Mouse (Mus musculus): ENCODE results near the gene Dglucy. TPM values are rescaled to one million over a fixed set of nuclear protein-coding genes. Genes with fewer than 3 reads are reported as not detected.

Dglucy gene
- polyA plus RNA-seq, 1 experiment = 7.4 TPM

DNA sequence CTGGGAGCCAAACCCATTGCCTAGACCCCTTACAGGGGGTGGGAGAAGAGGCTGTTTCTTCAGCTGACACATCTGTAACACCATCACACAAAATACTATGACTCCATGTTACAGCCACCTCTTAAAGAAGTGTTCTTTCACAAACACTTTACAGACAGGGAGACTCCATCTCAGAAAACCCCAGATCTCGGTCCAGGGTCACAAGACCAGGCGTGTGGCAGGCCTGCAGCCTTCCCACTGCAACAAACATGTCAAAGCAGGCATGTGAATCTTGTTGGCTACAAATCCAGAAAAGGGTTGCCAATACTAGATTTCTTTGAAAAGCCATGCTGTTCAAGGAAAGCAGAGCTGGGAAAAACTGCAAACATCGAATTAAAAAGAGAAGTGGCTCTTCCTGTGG is 162.5 kb downstream of the Dglucy start:
- WGBS = 69% methylated on average over 3 of the region's 3 CpGs

DNA sequence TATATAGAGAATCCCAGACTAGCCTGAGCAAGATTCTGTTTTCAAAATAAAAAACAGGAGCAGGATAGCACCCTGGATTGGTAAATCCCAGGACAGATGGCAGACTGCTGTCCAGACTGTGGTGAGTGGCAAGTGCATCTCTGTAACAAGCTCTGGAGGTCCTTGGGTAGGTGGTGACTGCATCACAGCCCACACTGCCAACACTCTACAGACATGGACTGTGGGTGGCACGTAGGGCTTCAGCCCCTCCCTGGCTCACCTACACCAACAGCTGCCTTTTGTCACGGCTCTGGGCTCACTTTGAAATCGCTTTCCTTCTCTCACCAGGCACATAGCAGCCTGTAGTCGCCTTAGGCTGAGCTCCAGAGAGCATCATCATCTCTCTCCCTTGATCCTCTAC is 164.3 kb downstream of the Dglucy start:
- Histone ChIP-seq H3K4me3 (replicated peaks; ENCODE audit: insufficient read depth, low read depth, low read length) (no peak overlapping the region), H3K27ac (ENCODE audit: insufficient read depth, low read length) (no peak overlapping the region), H3K27me3 (ENCODE audit: control insufficient read depth, insufficient read depth, low read length) (no peaks in the 10 kb centered on the region), H3K4me1 (ENCODE audit: control insufficient read depth, insufficient read depth, low read length) (peaks cover 17% of the 10 kb centered on the region)
- no peak for TF ChIP-seq CTCF (IDR thresholded peaks at IDR 0.05; ENCODE audit: borderline replicate concordance, insufficient read depth, low read depth, low read length)
- no peak for TF ChIP-seq POLR2A (IDR thresholded peaks at IDR 0.05; ENCODE audit: borderline replicate concordance, insufficient read depth, low read length)
- DNase-seq = no peak
- WGBS = 65% methylated on average over 4 of the region's 4 CpGs

More for the DNA sequence above, 162.5 kb downstream of the Dglucy start:
- Histone ChIP-seq H3K4me1 (ENCODE audit: control insufficient read depth, insufficient read depth, low read length) (peaks cover 17% of the 10 kb centered on the region), H3K4me3 (replicated peaks; ENCODE audit: insufficient read depth, low read depth, low read length) (no peak overlapping the region), H3K27ac (ENCODE audit: insufficient read depth, low read length) (no peak overlapping the region), H3K27me3 (ENCODE audit: control insufficient read depth, insufficient read depth, low read length) (no peaks in the 10 kb centered on the region)
- no peak for DNase-seq
- TF ChIP-seq CTCF (IDR thresholded peaks at IDR 0.05; ENCODE audit: borderline replicate concordance, insufficient read depth, low read depth, low read length) = no peak
- TF ChIP-seq POLR2A (IDR thresholded peaks at IDR 0.05; ENCODE audit: borderline replicate concordance, insufficient read depth, low read length) = no peak

DNA sequence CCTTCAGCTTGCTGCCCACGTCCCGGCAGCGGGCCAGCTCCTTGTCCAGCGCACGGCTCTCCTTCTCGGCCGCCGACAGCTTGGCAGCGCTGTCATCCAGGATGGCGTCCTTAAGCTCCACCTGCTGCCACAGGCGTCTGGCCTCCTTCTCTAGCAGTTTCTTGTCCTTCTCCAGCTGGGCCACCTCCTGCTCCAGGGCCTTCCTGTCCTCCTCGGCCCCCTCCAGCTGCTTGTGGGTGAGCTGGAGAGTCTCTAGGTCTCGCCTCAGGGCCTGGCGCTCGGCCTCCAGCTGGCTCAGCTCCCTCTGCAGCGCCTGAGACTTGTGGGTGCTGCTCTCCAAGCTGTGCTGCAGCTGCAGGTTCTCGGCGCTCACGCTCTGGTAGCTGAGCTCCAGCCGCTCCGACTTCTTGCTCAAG is 166.1 kb downstream of the Dglucy start:
- H3K4me1 ChIP-seq (ENCODE audit: control insufficient read depth, insufficient read depth, low read length) = peaks cover 17% of the 10 kb centered on the region
- H3K27me3 ChIP-seq (ENCODE audit: control insufficient read depth, insufficient read depth, low read length) = no peaks in the 10 kb centered on the region
- TF ChIP-seq POLR2A (IDR thresholded peaks at IDR 0.05; ENCODE audit: borderline replicate concordance, insufficient read depth, low read length) (no peak), CTCF (IDR thresholded peaks at IDR 0.05; ENCODE audit: borderline replicate concordance, insufficient read depth, low read depth, low read length) (no peak)
- WGBS = 26% methylated on average over 21 of the region's 21 CpGs
- no peak overlapping the region for H3K4me3 ChIP-seq (replicated peaks; ENCODE audit: insufficient read depth, low read depth, low read length)
- no peak overlapping the region for H3K27ac ChIP-seq (ENCODE audit: insufficient read depth, low read length)
- DNase-seq = peak; percentile 56 to 59

DNA sequence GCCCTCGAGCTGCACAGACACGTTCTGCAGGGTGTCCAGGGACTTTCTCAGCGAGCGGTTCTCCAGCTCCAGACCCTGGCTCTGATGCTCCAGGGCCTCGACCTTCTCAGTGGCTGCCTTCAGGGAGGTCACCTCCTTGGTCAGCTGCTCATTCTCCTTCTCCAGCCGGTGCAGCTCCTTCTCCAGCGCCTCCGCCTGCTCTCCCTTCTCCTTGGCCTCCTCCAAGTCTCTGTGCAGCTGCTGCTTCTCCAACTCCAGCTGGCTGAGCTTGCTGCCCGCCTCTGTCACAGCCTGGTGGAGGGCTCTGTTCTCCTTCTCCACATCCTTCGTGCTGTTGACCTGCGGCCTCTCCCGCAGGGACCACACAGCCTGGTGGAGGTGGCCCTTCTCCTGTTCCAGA is 166.6 kb downstream of the Dglucy start:
- H3K4me1 ChIP-seq (ENCODE audit: control insufficient read depth, insufficient read depth, low read length) = peaks cover 17% of the 10 kb centered on the region
- H3K4me3 ChIP-seq (replicated peaks; ENCODE audit: insufficient read depth, low read depth, low read length) = no peak overlapping the region
- WGBS = 74% methylated on average over 12 of the region's 12 CpGs
- DNase-seq = no peak
- TF ChIP-seq POLR2A (IDR thresholded peaks at IDR 0.05; ENCODE audit: borderline replicate concordance, insufficient read depth, low read length) (no peak), CTCF (IDR thresholded peaks at IDR 0.05; ENCODE audit: borderline replicate concordance, insufficient read depth, low read depth, low read length) (no peak)
- H3K27me3 ChIP-seq (ENCODE audit: control insufficient read depth, insufficient read depth, low read length) = no peaks in the 10 kb centered on the region
- no peak overlapping the region for H3K27ac ChIP-seq (ENCODE audit: insufficient read depth, low read length)

DNA sequence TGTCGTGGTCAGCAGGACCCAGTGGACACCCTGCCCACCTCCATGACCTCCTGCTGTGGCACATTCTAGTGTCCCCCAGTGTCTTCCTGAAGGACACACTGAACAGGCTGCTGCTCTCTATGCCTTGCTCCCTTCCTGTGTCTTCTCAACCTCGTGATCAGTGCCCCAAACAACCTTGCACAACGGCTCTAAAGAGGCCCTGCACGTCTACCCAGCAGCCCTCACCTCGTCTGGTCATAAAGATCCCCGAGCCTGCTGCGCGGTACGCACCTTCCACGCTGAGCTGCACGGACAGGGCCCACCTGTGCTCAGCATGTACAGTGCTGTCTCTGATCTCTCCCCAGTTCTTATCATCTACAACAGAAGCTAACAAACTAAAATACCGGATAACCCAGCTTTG is 167.1 kb downstream of the Dglucy start:
- H3K4me3 ChIP-seq (replicated peaks; ENCODE audit: insufficient read depth, low read depth, low read length) = no peak overlapping the region
- H3K27me3 ChIP-seq (ENCODE audit: control insufficient read depth, insufficient read depth, low read length) = no peaks in the 10 kb centered on the region
- no peak for TF ChIP-seq POLR2A (IDR thresholded peaks at IDR 0.05; ENCODE audit: borderline replicate concordance, insufficient read depth, low read length)
- no peak for TF ChIP-seq CTCF (IDR thresholded peaks at IDR 0.05; ENCODE audit: borderline replicate concordance, insufficient read depth, low read depth, low read length)
- no peak overlapping the region for H3K27ac ChIP-seq (ENCODE audit: insufficient read depth, low read length)
- H3K4me1 ChIP-seq (ENCODE audit: control insufficient read depth, insufficient read depth, low read length) = peaks cover 17% of the 10 kb centered on the region
- 93% methylated on average over 12 of the region's 12 CpGs for WGBS
- DNase-seq = no peak

Other genes with a start within 250 kb of the Dglucy start
- gene Rps6ka5, start 52.1 kb upstream of the Dglucy start, polyA plus RNA-seq (2012; rRNA removed) = 22.9 and 25.0 TPM in 2 replicates
- gene Gpr68, start 129.1 kb downstream of the Dglucy start, polyA plus RNA-seq (2012; rRNA removed) = 24.2 and 24.7 TPM in 2 replicates
- 9.0 TPM in 2 replicates for gene Ccdc88c, start 250.0 kb downstream of the Dglucy start, polyA plus RNA-seq (2012; rRNA removed)

Measured in cerebellum, adult 2 months (tissue).